Mouse (Mus musculus): ENCODE data around the gene Bach2. TPM values are rescaled to one million over a fixed set of nuclear protein-coding genes. Genes with fewer than 3 reads are reported as not detected.

Bach2 gene
- total and polyA plus RNA-seq, 2 experiments from 2014 or later = 2.1 to 2.4 TPM

- no peaks in the 10 kb centered on the region for H3K36me3 ChIP-seq (replicated peaks; ENCODE audit: control insufficient read depth, insufficient read depth, low read length)
- WGBS = 26% methylated on average over 9 of the region's 9 CpGs
- ATAC-seq (ENCODE audit: insufficient read depth, low read depth) (peak; percentile 74), DNase-seq (ENCODE audit: low spot score) (peak; percentile 67)
- TF ChIP-seq EP300 (IDR thresholded peaks at IDR 0.05; ENCODE audit: low read depth) (no peak), CTCF (IDR thresholded peaks at IDR 0.05; ENCODE audit: low read depth) (no peak)
- H3K9me3 ChIP-seq (replicated peaks; ENCODE audit: control insufficient read depth, low read length) = no peaks in the 10 kb centered on the region
- no peaks in the 10 kb centered on the region for H3K27me3 ChIP-seq (ENCODE audit: control insufficient read depth, insufficient read depth, low read length)
- no peak overlapping the region for H3K4me3 ChIP-seq (ENCODE audit: low read depth, low read length)
- peak overlapping the region; percentile 63 for H3K27ac ChIP-seq (ENCODE audit: low read depth)
- H3K9ac ChIP-seq (replicated peaks; ENCODE audit: low read depth, low read length) = no peak overlapping the region
- H3K4me2 ChIP-seq (ENCODE audit: low read depth, low read length) = peak overlapping the region; percentile 38
- H3K4me1 ChIP-seq (ENCODE audit: control insufficient read depth, insufficient read depth) = peaks cover 43% of the 10 kb centered on the region
These were observed 271.4 kb downstream of the Bach2 start for GRCm38 (mm10) chr4:32509832-32510612.

GRCm38 (mm10) chr4:32510940-32511339 is 272.3 kb downstream of the Bach2 start:
- no peak for DNase-seq (ENCODE audit: low spot score)

GRCm38 (mm10) chr4:32516126-32516525 is 277.5 kb downstream of the Bach2 start:
- Histone ChIP-seq H3K4me3 (ENCODE audit: low read depth, low read length) (no peak overlapping the region), H3K4me2 (ENCODE audit: low read depth, low read length) (no peak overlapping the region), H3K27ac (ENCODE audit: low read depth) (no peak overlapping the region), H3K4me1 (ENCODE audit: control insufficient read depth, insufficient read depth) (peaks cover 28% of the 10 kb centered on the region), H3K27me3 (ENCODE audit: control insufficient read depth, insufficient read depth, low read length) (no peaks in the 10 kb centered on the region), H3K9ac (replicated peaks; ENCODE audit: low read depth, low read length) (no peak overlapping the region), H3K9me3 (replicated peaks; ENCODE audit: control insufficient read depth, low read length) (no peaks in the 10 kb centered on the region), H3K36me3 (replicated peaks; ENCODE audit: control insufficient read depth, insufficient read depth, low read length) (no peaks in the 10 kb centered on the region)
- TF ChIP-seq EP300 (IDR thresholded peaks at IDR 0.05; ENCODE audit: low read depth) (no peak), CTCF (IDR thresholded peaks at IDR 0.05; ENCODE audit: low read depth) (no peak)
- no peak for DNase-seq (ENCODE audit: low spot score)
- 88% methylated on average over 8 of the region's 8 CpGs for WGBS
- no peak for ATAC-seq (ENCODE audit: insufficient read depth, low read depth)

More at GRCm38 (mm10) chr4:32510940-32511339, 272.3 kb downstream of the Bach2 start:
- TF ChIP-seq EP300 (IDR thresholded peaks at IDR 0.05; ENCODE audit: low read depth) = no peak
- no peak for TF ChIP-seq CTCF (IDR thresholded peaks at IDR 0.05; ENCODE audit: low read depth)
- Histone ChIP-seq H3K4me2 (ENCODE audit: low read depth, low read length) (no peak overlapping the region), H3K9ac (replicated peaks; ENCODE audit: low read depth, low read length) (no peak overlapping the region), H3K27me3 (ENCODE audit: control insufficient read depth, insufficient read depth, low read length) (no peaks in the 10 kb centered on the region), H3K36me3 (replicated peaks; ENCODE audit: control insufficient read depth, insufficient read depth, low read length) (no peaks in the 10 kb centered on the region), H3K27ac (ENCODE audit: low read depth) (no peak overlapping the region), H3K4me3 (ENCODE audit: low read depth, low read length) (no peak overlapping the region), H3K9me3 (replicated peaks; ENCODE audit: control insufficient read depth, low read length) (no peaks in the 10 kb centered on the region), H3K4me1 (ENCODE audit: control insufficient read depth, insufficient read depth) (peaks cover 42% of the 10 kb centered on the region)
- ATAC-seq (ENCODE audit: insufficient read depth, low read depth) = no peak
- WGBS = 62% methylated on average over 7 of the region's 7 CpGs

GRCm38 (mm10) chr4:32518842-32519578 is 280.4 kb downstream of the Bach2 start:
- peaks cover 37% of the 10 kb centered on the region for H3K4me1 ChIP-seq (ENCODE audit: control insufficient read depth, insufficient read depth)
- ATAC-seq (ENCODE audit: insufficient read depth, low read depth) (peak; percentile 75), DNase-seq (ENCODE audit: low spot score) (peak; percentile 81)
- H3K27me3 ChIP-seq (ENCODE audit: control insufficient read depth, insufficient read depth, low read length) = no peaks in the 10 kb centered on the region
- no peak overlapping the region for H3K4me3 ChIP-seq (ENCODE audit: low read depth, low read length)
- H3K9me3 ChIP-seq (replicated peaks; ENCODE audit: control insufficient read depth, low read length) = no peaks in the 10 kb centered on the region
- WGBS = 30% methylated on average over 6 of the region's 6 CpGs
- H3K27ac ChIP-seq (ENCODE audit: low read depth) = peak overlapping the region; percentile 66
- no peaks in the 10 kb centered on the region for H3K36me3 ChIP-seq (replicated peaks; ENCODE audit: control insufficient read depth, insufficient read depth, low read length)
- no peak for TF ChIP-seq CTCF (IDR thresholded peaks at IDR 0.05; ENCODE audit: low read depth)
- TF ChIP-seq EP300 (IDR thresholded peaks at IDR 0.05; ENCODE audit: low read depth) = no peak
- no peak overlapping the region for H3K4me2 ChIP-seq (ENCODE audit: low read depth, low read length)
- H3K9ac ChIP-seq (replicated peaks; ENCODE audit: low read depth, low read length) = no peak overlapping the region

- H3K4me1 ChIP-seq (ENCODE audit: control insufficient read depth, insufficient read depth) = peaks cover 37% of the 10 kb centered on the region
- DNase-seq (ENCODE audit: low spot score) = no peak
These were observed 282.2 kb downstream of the Bach2 start for GRCm38 (mm10) chr4:32520628-32521360.

More at GRCm38 (mm10) chr4:32520628-32521360, 282.2 kb downstream of the Bach2 start:
- no peak for ATAC-seq (ENCODE audit: insufficient read depth, low read depth)
- Histone ChIP-seq H3K9ac (replicated peaks; ENCODE audit: low read depth, low read length) (no peak overlapping the region), H3K27me3 (ENCODE audit: control insufficient read depth, insufficient read depth, low read length) (no peaks in the 10 kb centered on the region), H3K4me3 (ENCODE audit: low read depth, low read length) (no peak overlapping the region), H3K27ac (ENCODE audit: low read depth) (0 out of 2 replicates have a peak overlapping the region, but pooled peaks have one; percentile 15), H3K4me2 (ENCODE audit: low read depth, low read length) (no peak overlapping the region), H3K9me3 (replicated peaks; ENCODE audit: control insufficient read depth, low read length) (no peaks in the 10 kb centered on the region), H3K36me3 (replicated peaks; ENCODE audit: control insufficient read depth, insufficient read depth, low read length) (no peaks in the 10 kb centered on the region)
- TF ChIP-seq EP300 (IDR thresholded peaks at IDR 0.05; ENCODE audit: low read depth) (no peak), CTCF (IDR thresholded peaks at IDR 0.05; ENCODE audit: low read depth) (no peak)
- 54% methylated on average over 18 of the region's 18 CpGs for WGBS

Data from heart, postnatal 0 days (tissue).